Mouse (Mus musculus): ENCODE measurements around the gene Xylt1.
A peak's percentile ranks its signal among the peaks of the same experiment; 100 is the strongest.

Gene Xylt1

GRCm38 (mm10) chr7:117435091-117435490 lies 54.3 kb downstream of the Xylt1 start:
- no peak for DNase-seq (ENCODE audit: low spot score in 2 of 2)

DNA sequence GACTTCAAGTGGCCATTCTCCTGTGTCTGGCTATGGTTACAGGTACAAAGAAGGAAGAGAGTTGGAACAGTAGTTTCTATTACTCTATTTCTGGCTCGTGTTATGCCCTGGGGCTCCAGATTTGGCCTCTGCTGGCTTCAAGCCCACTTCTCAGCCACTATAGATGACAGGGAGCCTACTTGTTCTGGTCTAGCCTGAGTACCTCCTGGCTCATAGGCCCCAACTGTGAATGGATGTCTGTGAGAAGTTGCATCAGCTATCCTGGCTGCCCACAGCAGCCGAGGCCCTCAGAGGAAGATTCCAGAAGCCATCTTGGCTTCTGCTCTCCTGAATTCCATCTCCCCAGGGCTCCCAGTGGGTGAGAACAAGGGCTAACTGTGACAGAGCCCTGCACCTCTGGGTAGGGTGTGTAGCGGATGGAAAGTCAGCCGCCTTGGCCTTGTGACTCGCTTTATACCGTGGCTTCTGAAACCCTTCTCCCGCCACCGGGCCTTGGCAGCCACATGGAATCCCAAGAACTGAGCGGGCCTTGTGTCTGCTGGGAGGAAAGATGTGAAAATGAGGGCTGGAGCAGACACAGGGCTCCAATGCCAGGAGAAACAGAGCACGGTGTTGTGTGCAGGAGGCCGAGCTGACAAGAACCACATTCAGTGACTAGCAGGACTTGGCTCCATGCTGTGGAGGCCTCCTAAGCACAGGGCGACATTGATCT lies 55.1 kb downstream of the Xylt1 start:
- peak in 1 of 2 experiments; percentile 70 for DNase-seq (ENCODE audit: low spot score in 2 of 2)

DNA sequence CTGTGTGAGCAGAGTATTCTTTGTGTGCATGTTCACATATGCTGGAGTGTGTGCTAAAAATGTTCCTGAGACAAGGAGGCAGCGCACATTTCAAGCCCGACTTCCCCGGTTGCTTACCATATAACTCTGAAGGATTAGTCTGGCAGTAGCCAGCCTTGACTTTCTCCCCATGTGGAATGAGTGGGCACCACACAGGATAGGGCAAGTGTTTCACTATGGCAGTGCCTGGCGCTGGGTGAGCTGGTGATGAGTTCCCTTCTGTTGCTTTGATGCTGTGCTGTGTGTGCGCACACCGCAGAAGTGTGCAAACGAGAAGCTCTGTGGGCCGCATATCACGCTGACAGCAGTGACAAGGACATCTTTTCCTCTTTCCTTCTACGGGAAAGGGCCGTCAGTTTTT lies 56.1 kb downstream of the Xylt1 start:
- peak in 1 of 2 experiments; percentile 51 for DNase-seq (ENCODE audit: low spot score in 2 of 2)

GRCm38 (mm10) chr7:117440994-117441393 lies 60.2 kb downstream of the Xylt1 start:
- peak; percentile 28 to 69 for DNase-seq (ENCODE audit: low spot score in 2 of 2)

- DNase-seq (ENCODE audit: low spot score in 2 of 2) = no peak
These were observed 61.9 kb downstream of the Xylt1 start for GRCm38 (mm10) chr7:117442639-117443038.

DNA sequence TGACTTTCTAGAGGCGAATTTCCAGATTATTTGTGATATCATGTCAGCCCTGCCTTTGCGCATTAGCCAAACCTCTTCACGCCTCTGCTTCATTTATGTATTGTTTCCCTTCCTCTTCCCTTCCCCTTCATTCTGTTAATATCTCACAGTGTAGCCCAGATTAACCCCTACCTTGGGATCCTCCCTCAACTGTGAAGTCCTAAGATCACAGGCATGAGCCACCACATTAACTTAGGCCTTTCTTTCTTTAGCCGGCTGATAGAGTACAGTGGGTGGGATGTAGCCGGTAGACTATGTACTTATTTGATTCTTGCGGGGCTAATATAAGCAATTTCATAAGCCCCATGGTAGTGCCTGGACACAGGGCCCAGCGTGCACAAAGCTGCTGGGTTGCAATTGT lies 62.4 kb downstream of the Xylt1 start:
- no peak for DNase-seq (ENCODE audit: low spot score in 2 of 2)

- no peak for DNase-seq (ENCODE audit: low spot score in 2 of 2)
These were observed 64.7 kb downstream of the Xylt1 start for GRCm38 (mm10) chr7:117445471-117445870.

DNA sequence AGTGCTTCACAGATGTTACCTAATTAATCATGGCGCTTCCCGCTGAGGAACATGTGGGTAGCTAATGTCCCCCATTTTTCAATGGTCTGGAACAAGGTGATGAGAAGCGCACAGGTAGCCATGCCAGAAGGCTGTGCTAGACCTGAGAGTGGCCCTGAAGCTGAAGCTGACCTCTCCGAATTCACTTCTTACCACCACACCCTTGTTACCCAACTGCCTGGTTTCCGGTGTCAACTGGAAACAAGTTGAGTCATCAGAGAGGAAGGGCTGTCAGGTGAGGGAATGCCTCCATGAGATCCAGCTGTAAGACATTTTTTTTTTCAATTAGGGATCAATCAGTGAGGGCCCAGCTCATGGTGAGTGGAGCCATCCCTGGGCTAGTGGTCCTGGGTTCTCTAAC lies 68.8 kb downstream of the Xylt1 start:
- no peak for DNase-seq (ENCODE audit: low spot score in 2 of 2)

DNA sequence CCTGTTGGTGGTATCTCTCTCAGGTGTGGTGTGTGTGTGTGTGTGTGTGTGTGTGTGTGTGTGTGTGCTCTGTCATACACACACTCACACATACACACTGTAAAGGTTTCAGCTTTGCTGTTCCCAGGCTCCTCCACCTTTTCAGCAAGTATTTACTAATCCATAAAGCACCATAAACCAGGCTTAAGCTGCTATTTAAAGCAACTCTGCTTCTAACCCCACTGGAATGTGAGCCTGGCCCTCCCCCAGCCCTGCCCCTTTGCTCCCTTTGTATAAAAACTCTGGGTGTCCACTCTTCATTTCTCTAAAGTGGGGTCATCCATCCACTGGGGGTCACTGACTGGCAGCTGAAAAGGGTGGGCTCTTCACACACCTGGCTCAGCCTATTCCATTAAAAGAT lies 70.4 kb downstream of the Xylt1 start:
- no peak for DNase-seq (ENCODE audit: low spot score in 2 of 2)

DNA sequence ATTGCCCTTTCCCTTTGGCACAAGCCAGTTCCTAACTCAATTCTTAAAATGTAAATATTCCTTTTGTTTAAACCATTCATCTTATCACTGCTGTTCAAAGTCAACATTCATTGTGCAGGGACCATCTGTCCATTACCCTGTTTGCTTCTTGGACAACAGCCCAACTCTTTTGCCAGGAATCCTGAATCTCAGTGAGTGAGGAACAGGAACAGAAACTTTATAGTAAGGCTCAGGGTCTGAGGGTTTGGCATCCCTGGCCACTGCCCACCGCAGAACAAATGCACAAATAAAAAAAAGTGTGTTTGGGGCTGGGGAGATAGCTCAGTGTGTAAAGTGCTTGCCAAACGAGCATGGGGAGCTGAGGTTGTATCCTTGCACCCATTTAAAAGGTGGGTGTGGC lies 71.5 kb downstream of the Xylt1 start:
- DNase-seq (ENCODE audit: low spot score in 2 of 2) = no peak

DNA sequence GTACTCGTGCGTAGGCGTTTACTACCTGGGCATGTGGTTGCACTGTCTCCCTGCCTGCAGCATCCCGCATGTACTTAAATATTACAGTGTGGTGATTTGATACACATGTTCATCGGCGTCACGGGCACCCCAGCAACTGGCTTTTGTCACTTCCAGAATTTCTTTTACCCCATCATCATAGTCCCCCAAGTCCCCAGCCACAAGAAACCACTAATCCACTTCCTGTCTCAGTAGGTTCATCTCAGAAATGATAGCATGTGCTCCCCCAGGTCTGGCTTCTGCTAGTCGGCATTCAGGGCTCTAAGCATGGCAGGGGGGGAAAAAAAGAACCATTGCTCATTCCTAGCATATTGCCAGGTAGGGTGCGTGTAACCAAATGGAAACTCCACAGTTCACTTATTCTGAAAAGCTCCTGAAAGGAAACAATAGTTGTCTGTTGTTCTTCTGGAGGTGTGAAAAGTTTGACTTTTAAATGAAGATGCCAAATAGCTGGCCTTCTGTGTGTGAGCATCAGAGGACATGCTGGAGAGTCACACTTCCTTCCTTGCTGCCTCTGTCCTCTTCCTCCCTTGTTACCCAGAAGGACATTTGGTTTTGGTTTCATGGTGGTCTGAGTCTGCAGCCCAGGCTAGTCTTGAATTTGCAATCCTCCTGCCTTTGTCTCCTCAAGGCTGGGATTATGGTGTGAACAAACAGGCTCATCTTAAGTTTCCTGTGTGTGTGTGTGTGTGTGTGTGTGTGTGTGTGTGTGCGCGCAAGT lies 74.2 kb downstream of the Xylt1 start:
- no peak for DNase-seq (ENCODE audit: low spot score in 2 of 2)

DNA sequence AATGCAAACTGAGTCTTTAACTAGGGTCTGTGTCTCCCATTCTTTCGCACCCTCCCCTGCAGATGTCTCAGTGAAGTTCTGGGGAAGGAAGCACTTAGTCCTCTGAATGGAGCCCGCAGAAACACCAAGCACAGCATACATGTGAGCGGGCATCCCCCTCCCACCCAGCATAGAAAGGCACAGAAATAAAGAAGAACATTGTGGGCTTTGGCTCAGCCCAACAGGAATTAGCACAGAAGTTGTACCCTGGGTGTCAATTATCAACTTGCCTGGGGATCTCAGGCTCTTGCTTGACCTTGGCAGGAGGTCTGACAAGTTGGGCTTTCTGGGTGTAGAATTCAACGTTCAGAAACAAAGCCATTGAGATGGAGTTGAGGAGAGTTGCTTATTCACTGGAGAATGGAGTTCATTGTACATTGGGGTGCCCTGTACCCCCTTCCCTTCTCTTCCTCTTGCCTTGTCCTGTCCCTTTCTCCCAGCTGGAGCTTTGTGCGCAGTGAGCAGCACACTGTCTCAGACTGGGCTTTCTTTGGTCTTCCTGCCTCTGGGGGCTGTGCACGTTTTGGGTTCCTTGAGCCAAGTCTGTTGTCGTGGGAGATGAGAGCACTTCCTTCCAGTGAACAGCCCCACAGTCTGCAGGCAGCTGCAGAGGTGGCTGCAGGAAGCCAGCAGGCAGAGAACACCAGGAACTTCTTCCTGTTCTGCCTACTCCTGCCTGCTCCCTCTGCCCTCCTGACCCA lies 81.6 kb downstream of the Xylt1 start:
- peak; percentile 19 to 64 for DNase-seq (ENCODE audit: low spot score in 2 of 2)

- no peak for DNase-seq (ENCODE audit: low spot score in 2 of 2)
These were observed 84.2 kb downstream of the Xylt1 start for GRCm38 (mm10) chr7:117464956-117465355.

DNA sequence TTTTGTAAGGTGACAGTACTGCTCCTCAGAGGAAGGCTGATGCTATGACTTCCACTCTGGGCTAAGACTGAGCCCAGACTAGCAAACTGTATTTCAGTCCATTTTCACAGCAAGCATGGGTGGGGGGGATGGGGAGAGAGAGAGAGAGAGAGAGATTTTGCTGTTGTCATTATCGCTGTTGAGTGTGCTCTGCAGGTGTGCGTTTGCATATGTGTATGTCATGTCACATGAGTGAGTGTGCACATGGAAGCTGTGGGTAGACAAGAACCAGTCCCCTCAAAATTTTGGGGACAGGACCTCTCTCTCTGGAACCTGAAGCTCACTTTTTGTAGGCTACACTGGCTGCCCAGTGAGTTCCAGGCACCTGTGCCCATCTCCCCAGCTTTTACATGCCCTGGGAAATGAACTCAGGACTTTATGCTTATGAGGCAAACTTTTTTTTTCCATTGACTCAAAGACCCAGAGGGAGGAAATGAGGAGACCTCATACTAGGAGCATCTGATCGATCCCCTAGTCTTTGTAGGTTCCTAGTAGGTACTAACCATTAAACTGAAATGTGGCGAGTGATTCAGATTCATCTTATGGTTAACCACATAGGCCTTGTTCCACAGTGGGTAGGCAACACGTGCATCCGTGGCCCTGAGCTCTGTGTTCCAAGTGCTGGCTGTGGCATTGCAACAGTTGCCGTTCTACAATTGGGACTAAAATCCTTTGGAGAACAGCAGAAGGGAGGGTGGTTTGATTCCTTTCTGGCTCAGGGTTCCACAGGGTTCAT lies 85.4 kb downstream of the Xylt1 start:
- DNase-seq (ENCODE audit: low spot score in 2 of 2) = no peak

DNA sequence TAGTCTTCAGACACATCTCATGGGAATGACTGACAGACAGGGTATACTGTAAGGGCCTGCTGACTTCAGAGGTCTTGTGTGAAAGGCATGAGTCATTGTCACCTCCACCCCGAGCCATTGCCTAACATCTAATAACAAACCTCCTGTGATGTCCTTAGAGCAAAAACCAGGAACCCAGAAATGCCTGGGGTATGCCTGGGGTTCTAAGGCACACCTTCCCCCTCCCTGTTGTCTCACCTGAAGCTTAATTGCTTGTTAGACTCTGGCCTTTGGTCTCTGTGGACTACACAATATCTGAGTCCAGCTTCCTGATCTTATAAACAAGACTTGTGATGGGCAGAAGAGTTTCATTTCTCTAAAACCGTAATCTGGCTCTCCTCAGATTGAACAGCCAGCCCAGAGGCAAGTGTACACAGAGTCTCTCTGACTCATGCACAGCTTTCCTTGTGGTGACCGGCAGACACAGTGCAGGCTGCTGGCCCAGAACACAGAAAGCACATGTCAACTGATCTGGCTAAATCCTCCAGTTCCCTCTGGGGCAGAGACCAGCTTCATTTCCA lies 89.5 kb downstream of the Xylt1 start:
- no peak for DNase-seq (ENCODE audit: low spot score in 2 of 2)

- DNase-seq (ENCODE audit: low spot score in 2 of 2) = peak in 1 of 2 experiments; percentile 27
These were observed 91.4 kb downstream of the Xylt1 start for GRCm38 (mm10) chr7:117472055-117472780.

DNA sequence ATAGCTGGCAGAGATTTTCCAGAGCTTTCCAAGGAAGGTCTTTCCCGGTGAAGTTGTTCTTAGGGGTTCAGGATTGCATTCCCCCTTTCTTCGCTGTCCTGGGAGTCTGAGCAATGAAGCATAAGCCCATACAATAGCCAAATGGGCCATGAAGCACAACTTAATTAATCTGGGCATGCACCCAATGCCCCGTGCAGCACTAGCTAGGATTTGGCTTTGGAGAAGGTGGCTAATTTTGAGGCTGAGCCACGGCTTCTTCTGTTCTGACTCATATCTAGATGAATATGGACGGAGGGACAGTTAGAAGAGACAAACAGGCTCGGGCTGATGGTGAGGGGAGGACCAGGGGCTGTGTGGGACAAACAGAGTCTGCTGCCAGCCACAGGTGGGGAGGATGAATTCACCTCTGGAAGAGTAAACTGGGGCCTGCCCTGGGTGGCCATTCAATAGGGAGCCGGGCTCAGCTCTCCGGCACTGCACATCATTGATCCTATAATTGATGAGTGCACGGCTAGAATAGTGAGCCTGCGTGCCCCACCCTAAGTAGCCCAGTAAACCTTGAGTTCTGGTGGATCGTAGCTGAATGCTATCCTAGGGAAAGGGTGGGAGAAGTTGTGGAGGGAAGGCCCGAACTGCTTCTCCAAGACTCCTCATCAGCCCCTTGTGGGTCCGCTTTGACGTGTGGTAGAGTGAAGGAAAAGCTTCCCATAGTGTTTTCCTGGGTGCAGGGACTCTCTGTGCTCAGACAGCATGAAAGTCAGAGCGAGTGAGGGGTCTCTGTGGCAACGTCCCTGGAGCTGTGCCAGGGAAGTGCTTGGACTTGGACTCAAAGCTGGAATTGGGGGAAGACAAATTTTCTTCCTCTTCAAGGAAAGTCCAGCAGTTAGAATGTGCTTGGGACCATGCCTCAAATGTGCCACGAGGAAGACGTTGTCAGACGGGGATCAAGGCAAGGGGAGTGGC lies 92.3 kb downstream of the Xylt1 start:
- peak in 1 of 2 experiments; percentile 35 for DNase-seq (ENCODE audit: low spot score in 2 of 2)

GRCm38 (mm10) chr7:117474302-117474701 lies 93.5 kb downstream of the Xylt1 start:
- no peak for DNase-seq (ENCODE audit: low spot score in 2 of 2)

DNA sequence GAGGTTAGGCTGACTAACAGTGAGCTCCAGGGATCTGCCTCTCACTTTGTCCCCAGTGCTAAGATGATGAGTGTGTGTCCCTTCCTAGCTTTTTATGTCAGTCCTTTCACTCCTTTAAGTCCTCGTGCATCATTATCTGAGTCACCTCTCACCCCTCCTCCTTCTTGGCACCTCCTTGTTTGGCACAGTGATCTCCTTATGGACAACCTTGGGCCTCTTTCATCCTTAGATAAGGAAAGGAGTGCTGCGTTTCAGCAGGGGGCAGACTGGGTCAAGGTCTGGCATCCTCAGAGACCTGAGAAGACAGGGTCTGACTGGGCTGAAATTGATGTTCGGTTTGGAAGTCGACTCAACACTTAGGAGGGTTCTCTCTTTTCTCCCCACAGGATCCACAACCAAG lies 94.3 kb downstream of the Xylt1 start:
- no peak for DNase-seq (ENCODE audit: low spot score in 2 of 2)

- no peak for DNase-seq (ENCODE audit: low spot score in 2 of 2)
These were observed 98.2 kb downstream of the Xylt1 start for GRCm38 (mm10) chr7:117478937-117479336.

Measured in left cerebral cortex, adult 9 months (tissue).